Mouse (Mus musculus): ENCODE data around the gene P2rx3. TPM values are rescaled to one million over a fixed set of nuclear protein-coding genes. Genes with fewer than 3 reads are reported as not detected.

P2rx3 gene
- polyA plus RNA-seq, 1 experiment, result 53.1 TPM

- no peak for TF ChIP-seq E2F4 (IDR thresholded peaks at IDR 0.05; ENCODE audit: insufficient read depth)
- TF ChIP-seq REST (IDR thresholded peaks at IDR 0.05; ENCODE audit: insufficient read depth, insufficient read length), result no peak
- TF ChIP-seq MYOD1 (IDR thresholded peaks at IDR 0.05; ENCODE audit: control insufficient read depth in 1 of 3, insufficient read length in 2 of 3, low read depth in 2 of 3), result no peak
- no peak for TF ChIP-seq MAX (IDR thresholded peaks at IDR 0.05; ENCODE audit: low read depth)
- no peak for TF ChIP-seq POLR2A (IDR thresholded peaks at IDR 0.05; ENCODE audit: insufficient read length, low read depth)
- no peak for TF ChIP-seq USF1 (IDR thresholded peaks at IDR 0.05; ENCODE audit: low read depth)
- no peak for TF ChIP-seq POLR2AphosphoS2 (IDR thresholded peaks at IDR 0.05; ENCODE audit: insufficient read length, low read depth)
- no peak for TF ChIP-seq CEBPB (IDR thresholded peaks at IDR 0.05; ENCODE audit: insufficient read depth, poor library complexity, severe bottlenecking)
- no peak for TF ChIP-seq SRF (IDR thresholded peaks at IDR 0.05; ENCODE audit: control insufficient read depth, insufficient read length, low read depth)
- peak overlapping the region; percentile 64 for H3K4me2 ChIP-seq (ENCODE audit: low read depth)
These were observed 9.8 kb upstream of the P2rx3 start for GRCm38 (mm10) chr2:85047081-85047480.

DNA sequence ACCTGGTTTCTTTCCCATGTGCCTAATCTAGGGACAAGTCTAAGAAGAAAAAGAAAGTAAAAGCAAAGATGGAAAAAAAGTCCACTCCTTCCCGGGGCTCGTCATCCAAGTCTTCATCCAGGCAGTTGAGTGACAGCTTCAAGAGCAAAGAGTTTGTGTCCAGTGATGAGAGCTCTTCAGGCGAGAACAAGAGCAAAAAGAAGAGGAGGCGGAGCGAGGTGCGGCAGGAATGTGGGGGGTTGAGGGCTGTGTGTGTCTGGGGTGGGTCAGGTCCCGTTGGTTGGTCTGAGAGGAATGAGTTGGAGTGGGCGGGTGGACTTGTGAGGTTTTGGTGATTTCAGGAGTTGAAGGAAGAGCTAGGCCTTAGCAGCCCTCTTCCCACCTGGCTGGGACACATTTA lies 9.0 kb upstream of the P2rx3 start:
- Histone ChIP-seq H3K27me3 (ENCODE audit: control insufficient read depth, insufficient read depth, insufficient read length) (no peaks in the 10 kb centered on the region), H3K4me2 (ENCODE audit: low read depth) (peak overlapping the region; percentile 64), H3K79me2 (ENCODE audit: control insufficient read depth, insufficient read depth) (peaks cover 19% of the 10 kb centered on the region), H3K4me3 (peak overlapping the region; percentile 77), H3K36me3 (ENCODE audit: control insufficient read depth, insufficient read depth) (peaks cover 37% of the 10 kb centered on the region), H3ac (ENCODE audit: control insufficient read depth, insufficient read length) (no peak overlapping the region)
- TF ChIP-seq MAX (IDR thresholded peaks at IDR 0.05; ENCODE audit: low read depth) (no peak), USF1 (IDR thresholded peaks at IDR 0.05; ENCODE audit: low read depth) (no peak), MYOD1 (IDR thresholded peaks at IDR 0.05; ENCODE audit: control insufficient read depth in 1 of 3, insufficient read length in 2 of 3, low read depth in 2 of 3) (no peak), TCF3 (IDR thresholded peaks at IDR 0.05; ENCODE audit: insufficient read length, low read depth) (no peak), POLR2AphosphoS2 (IDR thresholded peaks at IDR 0.05; ENCODE audit: insufficient read length, low read depth) (no peak), POLR2A (IDR thresholded peaks at IDR 0.05; ENCODE audit: insufficient read length, low read depth) (no peak), SRF (IDR thresholded peaks at IDR 0.05; ENCODE audit: control insufficient read depth, insufficient read length, low read depth) (no peak), CEBPB (IDR thresholded peaks at IDR 0.05; ENCODE audit: insufficient read depth, poor library complexity, severe bottlenecking) (no peak), TCF12 (IDR thresholded peaks at IDR 0.05; ENCODE audit: insufficient read depth, poor library complexity, severe bottlenecking) (no peak), E2F4 (IDR thresholded peaks at IDR 0.05; ENCODE audit: insufficient read depth) (no peak), MYOG (IDR thresholded peaks at IDR 0.05; ENCODE audit: control insufficient read depth in 1 of 3, insufficient read depth in 1 of 3, insufficient read length in 2 of 3, low read depth in 2 of 3) (no peak), REST (IDR thresholded peaks at IDR 0.05; ENCODE audit: insufficient read depth, insufficient read length) (no peak)

More at GRCm38 (mm10) chr2:85047081-85047480, 9.8 kb upstream of the P2rx3 start:
- peaks cover 30% of the 10 kb centered on the region for H3K36me3 ChIP-seq (ENCODE audit: control insufficient read depth, insufficient read depth)
- peak overlapping the region; percentile 77 for H3K4me3 ChIP-seq
- H3K27me3 ChIP-seq (ENCODE audit: control insufficient read depth, insufficient read depth, insufficient read length), result no peaks in the 10 kb centered on the region
- H3K79me2 ChIP-seq (ENCODE audit: control insufficient read depth, insufficient read depth), result peaks cover 28% of the 10 kb centered on the region
- no peak overlapping the region for H3ac ChIP-seq (ENCODE audit: control insufficient read depth, insufficient read length)

GRCm38 (mm10) chr2:85043623-85044022 lies 6.4 kb upstream of the P2rx3 start:
- Histone ChIP-seq H3K4me3 (no peak overlapping the region), H3ac (ENCODE audit: control insufficient read depth, insufficient read length) (no peak overlapping the region), H3K79me2 (ENCODE audit: control insufficient read depth, insufficient read depth) (peaks cover 12% of the 10 kb centered on the region), H3K4me2 (ENCODE audit: low read depth) (no peak overlapping the region), H3K36me3 (ENCODE audit: control insufficient read depth, insufficient read depth) (peaks cover 55% of the 10 kb centered on the region), H3K27me3 (ENCODE audit: control insufficient read depth, insufficient read depth, insufficient read length) (no peaks in the 10 kb centered on the region)
- TF ChIP-seq POLR2A (IDR thresholded peaks at IDR 0.05; ENCODE audit: insufficient read length, low read depth) (no peak), MYOD1 (IDR thresholded peaks at IDR 0.05; ENCODE audit: control insufficient read depth in 1 of 3, insufficient read length in 2 of 3, low read depth in 2 of 3) (no peak), CEBPB (IDR thresholded peaks at IDR 0.05; ENCODE audit: insufficient read depth, poor library complexity, severe bottlenecking) (no peak), TCF3 (IDR thresholded peaks at IDR 0.05; ENCODE audit: insufficient read length, low read depth) (no peak), USF1 (IDR thresholded peaks at IDR 0.05; ENCODE audit: low read depth) (no peak), E2F4 (IDR thresholded peaks at IDR 0.05; ENCODE audit: insufficient read depth) (no peak), POLR2AphosphoS2 (IDR thresholded peaks at IDR 0.05; ENCODE audit: insufficient read length, low read depth) (no peak), REST (IDR thresholded peaks at IDR 0.05; ENCODE audit: insufficient read depth, insufficient read length) (no peak), MYOG (IDR thresholded peaks at IDR 0.05; ENCODE audit: control insufficient read depth in 1 of 3, insufficient read depth in 1 of 3, insufficient read length in 2 of 3, low read depth in 2 of 3) (no peak), TCF12 (IDR thresholded peaks at IDR 0.05; ENCODE audit: insufficient read depth, poor library complexity, severe bottlenecking) (no peak), MAX (IDR thresholded peaks at IDR 0.05; ENCODE audit: low read depth) (no peak), SRF (IDR thresholded peaks at IDR 0.05; ENCODE audit: control insufficient read depth, insufficient read length, low read depth) (no peak)

GRCm38 (mm10) chr2:85038336-85038735 lies 1.1 kb upstream of the P2rx3 start:
- no peak overlapping the region for H3ac ChIP-seq (ENCODE audit: control insufficient read depth, insufficient read length)
- peaks cover 36% of the 10 kb centered on the region for H3K36me3 ChIP-seq (ENCODE audit: control insufficient read depth, insufficient read depth)
- no peaks in the 10 kb centered on the region for H3K27me3 ChIP-seq (ENCODE audit: control insufficient read depth, insufficient read depth, insufficient read length)
- peaks cover 25% of the 10 kb centered on the region for H3K79me2 ChIP-seq (ENCODE audit: control insufficient read depth, insufficient read depth)
- TF ChIP-seq TCF3 (IDR thresholded peaks at IDR 0.05; ENCODE audit: insufficient read length, low read depth) (no peak), CEBPB (IDR thresholded peaks at IDR 0.05; ENCODE audit: insufficient read depth, poor library complexity, severe bottlenecking) (no peak), MYOD1 (IDR thresholded peaks at IDR 0.05; ENCODE audit: control insufficient read depth in 1 of 3, insufficient read length in 2 of 3, low read depth in 2 of 3) (no peak), SRF (IDR thresholded peaks at IDR 0.05; ENCODE audit: control insufficient read depth, insufficient read length, low read depth) (no peak), E2F4 (IDR thresholded peaks at IDR 0.05; ENCODE audit: insufficient read depth) (no peak), POLR2A (IDR thresholded peaks at IDR 0.05; ENCODE audit: insufficient read length, low read depth) (no peak), MAX (IDR thresholded peaks at IDR 0.05; ENCODE audit: low read depth) (no peak), POLR2AphosphoS2 (IDR thresholded peaks at IDR 0.05; ENCODE audit: insufficient read length, low read depth) (no peak), USF1 (IDR thresholded peaks at IDR 0.05; ENCODE audit: low read depth) (no peak)
- H3K4me2 ChIP-seq (ENCODE audit: low read depth), result peak overlapping the region; percentile 73
- peak overlapping the region; percentile 74 for H3K4me3 ChIP-seq
